8 mouse cellular contexts compared by ENCODE assay signal in genomic region chr5:130003229-130003628, GRCm38 (mm10). TPM values are rescaled to one million over a fixed set of nuclear protein-coding genes. Genes with fewer than 3 reads are reported as not detected.
DNase-seq lines count a peak whose midpoint lies in the region; ATAC-seq lines count a peak whose summit lies in the region.

No protein-coding gene starts in this region.

- 38% methylated on average over 7 of the region's 7 CpGs for WGBS in kidney, embryonic 16.5 days
- WGBS in embryonic facial prominence, embryonic 14.5 days, result 49% methylated on average over 7 of the region's 7 CpGs
- 52% methylated on average over 7 of the region's 7 CpGs for WGBS in limb, embryonic 12.5 days
- WGBS in neural tube, embryonic 14.5 days, result 65% methylated on average over 7 of the region's 7 CpGs

- H3K36me3 ChIP-seq in kidney, embryonic 16.5 days (ENCODE audit: insufficient read depth, low read length), result 0 out of 2 replicates have a peak, but pooled peaks cover 5% of the 10 kb centered on the region
- H3K36me3 ChIP-seq in embryonic facial prominence, embryonic 14.5 days (ENCODE audit: control insufficient read depth, insufficient read depth, low read length), result no peaks in the 10 kb centered on the region
- peaks cover 10% of the 10 kb centered on the region; the same call in 1 of the 2 replicates for H3K36me3 ChIP-seq in limb, embryonic 12.5 days
- no peaks in the 10 kb centered on the region for H3K36me3 ChIP-seq in neural tube, embryonic 14.5 days (ENCODE audit: control insufficient read depth, insufficient read depth, low read length)

- H3K27ac ChIP-seq in kidney, embryonic 16.5 days (ENCODE audit: low read length), result peak overlapping the region; percentile 76
- no peak overlapping the region; the same call in 1 of the 2 replicates for H3K27ac ChIP-seq in embryonic facial prominence, embryonic 14.5 days (replicated peaks; ENCODE audit: low read depth, low read length)
- peak overlapping the region; percentile 83 for H3K27ac ChIP-seq in limb, embryonic 12.5 days
- no peak overlapping the region for H3K27ac ChIP-seq in neural tube, embryonic 14.5 days (ENCODE audit: low read depth, low read length)

- ATAC-seq in kidney, embryonic 16.5 days (ENCODE audit: low FRiP score, low TSS enrichment), result peak; percentile 18; the same call in 1 of the 2 replicates
- ATAC-seq in embryonic facial prominence, embryonic 14.5 days (ENCODE audit: low read depth), result no peak
- ATAC-seq in limb, embryonic 12.5 days (ENCODE audit: insufficient number of reproducible peaks, insufficient read depth, low FRiP score, low TSS enrichment, low read depth), result no peak
- no peak for ATAC-seq in neural tube, embryonic 14.5 days (ENCODE audit: low read depth)

- H3K4me2 ChIP-seq in kidney, embryonic 16.5 days (replicated peaks; ENCODE audit: low read depth, low read length), result peak overlapping the region; percentile 72
- peak overlapping the region; percentile 72 for H3K4me2 ChIP-seq in embryonic facial prominence, embryonic 14.5 days (ENCODE audit: low read depth, low read length)
- H3K4me2 ChIP-seq in limb, embryonic 12.5 days, result peak overlapping the region; percentile 72
- H3K4me2 ChIP-seq in neural tube, embryonic 14.5 days (ENCODE audit: low read depth, low read length), result peak overlapping the region; percentile 67

- peaks cover 24% of the 10 kb centered on the region for H3K9me3 ChIP-seq in kidney, embryonic 16.5 days (ENCODE audit: low read length)
- H3K9me3 ChIP-seq in embryonic facial prominence, embryonic 14.5 days (ENCODE audit: control insufficient read depth, low read length), result 0 out of 2 replicates have a peak, but pooled peaks cover 15% of the 10 kb centered on the region
- peaks cover 15% of the 10 kb centered on the region; the same call in 1 of the 2 replicates for H3K9me3 ChIP-seq in limb, embryonic 12.5 days
- no peaks in the 10 kb centered on the region for H3K9me3 ChIP-seq in neural tube, embryonic 14.5 days (ENCODE audit: control insufficient read depth, low read length)

- H3K4me3 ChIP-seq in kidney, embryonic 16.5 days (ENCODE audit: low read length), result peak overlapping the region; percentile 69
- H3K4me3 ChIP-seq in embryonic facial prominence, embryonic 14.5 days (ENCODE audit: low read depth, low read length), result peak overlapping the region; percentile 51
- peak overlapping the region; percentile 67 for H3K4me3 ChIP-seq in limb, embryonic 12.5 days (replicated peaks)
- H3K4me3 ChIP-seq in neural tube, embryonic 14.5 days (ENCODE audit: low read depth, low read length), result peak overlapping the region; percentile 49

- no peaks in the 10 kb centered on the region for H3K27me3 ChIP-seq in kidney, embryonic 16.5 days (ENCODE audit: insufficient read depth, low read length)
- no peaks in the 10 kb centered on the region for H3K27me3 ChIP-seq in embryonic facial prominence, embryonic 14.5 days (replicated peaks; ENCODE audit: control insufficient read depth, insufficient read depth, low read length)
- no peaks in the 10 kb centered on the region for H3K27me3 ChIP-seq in limb, embryonic 12.5 days
- H3K27me3 ChIP-seq in neural tube, embryonic 14.5 days (ENCODE audit: control insufficient read depth, insufficient read depth, low read length), result no peaks in the 10 kb centered on the region

- no peak for DNase-seq in kidney, adult 18-20 months
- DNase-seq in embryonic facial prominence, embryonic 14.5 days (ENCODE audit: low spot score), result no peak
- DNase-seq in cerebellum, adult 9-11 months, result no peak
- no peak for DNase-seq in MN1 (ENCODE audit: low spot score)
- DNase-seq in adrenal gland, adult 8-10 months, result no peak

- peak overlapping the region; percentile 78 for H3K9ac ChIP-seq in kidney, embryonic 16.5 days (replicated peaks; ENCODE audit: low read length)
- peak overlapping the region; percentile 67; the same call in 1 of the 2 replicates for H3K9ac ChIP-seq in embryonic facial prominence, embryonic 14.5 days (ENCODE audit: low read depth, low read length)
- H3K9ac ChIP-seq in limb, embryonic 12.5 days (replicated peaks), result peak overlapping the region; percentile 69; the same call in 1 of the 2 replicates
- H3K9ac ChIP-seq in neural tube, embryonic 14.5 days (replicated peaks; ENCODE audit: low read depth, low read length), result no peak overlapping the region

- H3K4me1 ChIP-seq in kidney, embryonic 16.5 days (ENCODE audit: insufficient read depth, low read length), result peaks cover 7% of the 10 kb centered on the region
- H3K4me1 ChIP-seq in embryonic facial prominence, embryonic 14.5 days (ENCODE audit: control insufficient read depth, insufficient read depth, low read length), result no peaks in the 10 kb centered on the region
- peaks cover 19% of the 10 kb centered on the region for H3K4me1 ChIP-seq in limb, embryonic 12.5 days (replicated peaks)
- H3K4me1 ChIP-seq in neural tube, embryonic 14.5 days (ENCODE audit: control insufficient read depth, insufficient read depth, low read length), result no peaks in the 10 kb centered on the region

RNA-seq across cellular contexts. Expression of gene Gusb, which starts 0.4 kb away (rescaled TPM):
- 55.0 and 59.4 TPM in 2 replicates for polyA plus RNA-seq in kidney, embryonic 16.5 days (2015; fragmentation: Nextera tagmentation; extraction: Ambion mirVana)
- polyA plus RNA-seq in embryonic facial prominence, embryonic 14.5 days (2014; fragmentation: Nextera tagmentation; extraction: Ambion mirVana), result 57.8 and 60.0 TPM in 2 replicates
- 43.0 and 45.7 TPM in 2 replicates for polyA plus RNA-seq in limb, embryonic 12.5 days (2016; fragmentation: Nextera tagmentation; extraction: Ambion mirVana)
- polyA plus RNA-seq in neural tube, embryonic 14.5 days (2014; fragmentation: Nextera tagmentation; extraction: Ambion mirVana), result 32.7 and 38.0 TPM in 2 replicates
- 10 to 100 TPM; 57.5 to 75.2 (median 68.5) TPM for total RNA-seq in adrenal gland, adult 8-10 months (2022)

RNA-seq across cellular contexts. Expression of gene Asl, which starts 25.8 kb away (rescaled TPM):
- 59.2 and 73.9 TPM in 2 replicates for polyA plus RNA-seq in kidney, embryonic 16.5 days (2015; fragmentation: Nextera tagmentation; extraction: Ambion mirVana)
- polyA plus RNA-seq in embryonic facial prominence, embryonic 14.5 days (2014; fragmentation: Nextera tagmentation; extraction: Ambion mirVana), result 32.1 and 35.7 TPM in 2 replicates
- polyA plus RNA-seq in limb, embryonic 12.5 days (2016; fragmentation: Nextera tagmentation; extraction: Ambion mirVana), result 29.5 and 29.6 TPM in 2 replicates
- 41.1 and 44.6 TPM in 2 replicates for polyA plus RNA-seq in neural tube, embryonic 14.5 days (2014; fragmentation: Nextera tagmentation; extraction: Ambion mirVana)
- total RNA-seq in adrenal gland, adult 8-10 months (2022), result 100 to 1,000 TPM; 137 to 158 (median 148) TPM

RNA-seq across cellular contexts. Expression of gene Crcp, which starts 25.9 kb away (rescaled TPM):
- polyA plus RNA-seq in kidney, embryonic 16.5 days (2015; fragmentation: Nextera tagmentation; extraction: Ambion mirVana), result 43.7 and 46.2 TPM in 2 replicates
- 24.9 and 25.6 TPM in 2 replicates for polyA plus RNA-seq in embryonic facial prominence, embryonic 14.5 days (2014; fragmentation: Nextera tagmentation; extraction: Ambion mirVana)
- 39.6 and 46.0 TPM in 2 replicates for polyA plus RNA-seq in limb, embryonic 12.5 days (2016; fragmentation: Nextera tagmentation; extraction: Ambion mirVana)
- 46.0 and 51.9 TPM in 2 replicates for polyA plus RNA-seq in neural tube, embryonic 14.5 days (2014; fragmentation: Nextera tagmentation; extraction: Ambion mirVana)
- 10 to 100 TPM; 44.8 to 48.3 (median 47.7) TPM for total RNA-seq in adrenal gland, adult 8-10 months (2022)

Comparison
In these comparisons a context has a peak if more than half of its experiments do, and no peak if none do; other contexts are left out.
1. H3K27ac ChIP-seq: peak in kidney, embryonic 16.5 days (single experiment) and limb, embryonic 12.5 days (single experiment); none in embryonic facial prominence, embryonic 14.5 days (single experiment) and neural tube, embryonic 14.5 days (single experiment).
2. Peak in every context shown above with its lines, with median percentiles within 50 percentile points of each other: H3K4me2 ChIP-seq and H3K4me3 ChIP-seq.